Mouse (Mus musculus) liver, embryonic 14 days (tissue): ENCODE measurements around the gene Mrps15. TPM values are rescaled to one million over a fixed set of nuclear protein-coding genes. Genes with fewer than 3 reads are reported as not detected.

ENCODE experiments used
- polyA plus RNA-seq: library from polyadenylated mRNA; depleted of rRNA; stranded (reverse); fragments of >200 nt; gene quantifications from 2 replicates; pipeline ENCODE4 v1.2.3, GENCODE M21; 2012; rRNA removed

Gene Mrps15
- polyA plus RNA-seq = 46.5 and 47.6 TPM in 2 replicates

GRCm38 (mm10) chr4:126046851-126047585 is at the start of gene Mrps15:
Gene Mrps15, plus strand, starts transcription at chr4:126046925.

GRCm38 (mm10) chr4:126024303-126024900 is 22.3 kb upstream of the Mrps15 start, which contains the start of gene Csf3r:
Gene Csf3r, plus strand, starts transcription at chr4:126024550.

GRCm38 (mm10) chr4:126058134-126058996 is 11.6 kb downstream of the Mrps15 start, which contains the start of gene Oscp1:
Gene Oscp1, plus strand, starts transcription at chr4:126058565.

GRCm38 (mm10) chr4:126096464-126097111 is 49.9 kb downstream of the Mrps15 start, which contains the start of gene Lsm10:
Gene Lsm10, plus strand, starts transcription at chr4:126096623.

GRCm38 (mm10) chr4:126103590-126104068 is 56.9 kb downstream of the Mrps15 start, which contains the start of gene Stk40:
Gene Stk40, plus strand, starts transcription at chr4:126103957.

Other genes with a start within 250 kb of the Mrps15 start
- gene Csf3r, start 22.4 kb upstream of the Mrps15 start, polyA plus RNA-seq = 2.4 and 3.6 TPM in 2 replicates
- gene Oscp1, start 11.6 kb downstream of the Mrps15 start, polyA plus RNA-seq = 0.35 and 0.38 TPM in 2 replicates
- gene Lsm10, start 49.7 kb downstream of the Mrps15 start, polyA plus RNA-seq = 16.8 and 19.3 TPM in 2 replicates
- 4.9 and 5.1 TPM in 2 replicates for gene Stk40, start 57.0 kb downstream of the Mrps15 start, polyA plus RNA-seq
- gene Eva1b, start 100.8 kb downstream of the Mrps15 start, polyA plus RNA-seq = 10.4 and 11.8 TPM in 2 replicates
- 0.58 TPM in 2 replicates for gene Sh3d21, start 116.6 kb downstream of the Mrps15 start, polyA plus RNA-seq
- 67.4 and 69.5 TPM in 2 replicates for gene Thrap3, start 155.8 kb downstream of the Mrps15 start, polyA plus RNA-seq
- 10.1 and 11.0 TPM in 2 replicates for gene Map7d1, start 209.4 kb downstream of the Mrps15 start, polyA plus RNA-seq
- gene Trappc3, start 215.4 kb downstream of the Mrps15 start, polyA plus RNA-seq = 23.1 and 26.0 TPM in 2 replicates
- 0.21 and 0.51 TPM in 2 replicates for gene Col8a2, start 239.9 kb downstream of the Mrps15 start, polyA plus RNA-seq